Mouse (Mus musculus) hindbrain, embryonic 11.5 days (tissue): ENCODE measurements around the gene Nav3. TPM values are rescaled to one million over a fixed set of nuclear protein-coding genes. Genes with fewer than 3 reads are reported as not detected.

Source experiments
- ATAC-seq: fragments of 200-750 bp; cut with Nextera tagmentation; 2 replicates; pipeline ENCODE4 v1.8.0; 2017; ENCODE audit warnings: mild to moderate bottlenecking, moderate TSS enrichment, moderate library complexity; ENCODE audit not compliant: low FRiP score
- DNase-seq: peaks from one replicate; pipeline ENCODE4 v3.0.0-alpha.2; 2015; ENCODE audit warnings: low spot score
- H3K27ac ChIP-seq: fragments of 300-500 bp; sonication (generic); 2 replicates; pipeline ENCODE4 v1.5.1; 2014; ENCODE audit warnings: mild to moderate bottlenecking, low read depth, low read length
- H3K27me3 ChIP-seq: fragments of 300-500 bp; sonication (generic); 2 replicates; pipeline ENCODE4 v1.6.1; 2014; ENCODE audit warnings: mild to moderate bottlenecking, low read length, moderate library complexity, mixed read lengths; ENCODE audit not compliant: control insufficient read depth, insufficient read depth
- H3K36me3 ChIP-seq: fragments of 300-500 bp; sonication (generic); 2 replicates; pipeline ENCODE4 v1.6.1; 2014; ENCODE audit warnings: mild to moderate bottlenecking, low read length, moderate library complexity, mixed read lengths; ENCODE audit not compliant: control insufficient read depth, insufficient read depth
- H3K4me1 ChIP-seq: fragments of 300-500 bp; sonication (generic); replicated peaks from 2 replicates; pipeline ENCODE4 v1.6.1; 2014; ENCODE audit warnings: low read length, mixed read lengths; ENCODE audit not compliant: control insufficient read depth, insufficient read depth
- H3K4me2 ChIP-seq: fragments of 300-500 bp; sonication (generic); replicated peaks from 2 replicates; pipeline ENCODE4 v1.6.1; 2014; ENCODE audit warnings: mild to moderate bottlenecking, low read depth, low read length
- H3K4me3 ChIP-seq: fragments of 300-500 bp; sonication (generic); 2 replicates; pipeline ENCODE4 v1.5.1; 2014; ENCODE audit warnings: low read depth, low read length
- H3K9ac ChIP-seq: fragments of 300-500 bp; sonication (generic); 2 replicates; pipeline ENCODE4 v1.6.1; 2014; ENCODE audit warnings: low read depth, low read length
- H3K9me3 ChIP-seq: fragments of 300-500 bp; sonication (generic); 2 replicates; pipeline ENCODE4 v1.6.1; 2016; ENCODE audit warnings: low read length; ENCODE audit not compliant: control insufficient read depth
- WGBS: fragments of 180-500 bp; shearing (Covaris S2); extraction: QIAGEN DNeasy Blood & Tissue Kit; methylation state at CpG from one replicate; pipeline ENCODE4 v1.1.7; 2014; 5-methylcytosine and 5-hydroxymethylcytosine counted together
- polyA plus RNA-seq: library from polyadenylated mRNA; unstranded; fragments of >200 nt; fragmentation: Nextera tagmentation; extraction: Ambion mirVana; gene quantifications from 2 replicates; pipeline ENCODE4 v1.2.1, GENCODE M21; 2014

Nav3 gene
- polyA plus RNA-seq, 1 experiment from 2014 or later = 9.2 TPM

DNA sequence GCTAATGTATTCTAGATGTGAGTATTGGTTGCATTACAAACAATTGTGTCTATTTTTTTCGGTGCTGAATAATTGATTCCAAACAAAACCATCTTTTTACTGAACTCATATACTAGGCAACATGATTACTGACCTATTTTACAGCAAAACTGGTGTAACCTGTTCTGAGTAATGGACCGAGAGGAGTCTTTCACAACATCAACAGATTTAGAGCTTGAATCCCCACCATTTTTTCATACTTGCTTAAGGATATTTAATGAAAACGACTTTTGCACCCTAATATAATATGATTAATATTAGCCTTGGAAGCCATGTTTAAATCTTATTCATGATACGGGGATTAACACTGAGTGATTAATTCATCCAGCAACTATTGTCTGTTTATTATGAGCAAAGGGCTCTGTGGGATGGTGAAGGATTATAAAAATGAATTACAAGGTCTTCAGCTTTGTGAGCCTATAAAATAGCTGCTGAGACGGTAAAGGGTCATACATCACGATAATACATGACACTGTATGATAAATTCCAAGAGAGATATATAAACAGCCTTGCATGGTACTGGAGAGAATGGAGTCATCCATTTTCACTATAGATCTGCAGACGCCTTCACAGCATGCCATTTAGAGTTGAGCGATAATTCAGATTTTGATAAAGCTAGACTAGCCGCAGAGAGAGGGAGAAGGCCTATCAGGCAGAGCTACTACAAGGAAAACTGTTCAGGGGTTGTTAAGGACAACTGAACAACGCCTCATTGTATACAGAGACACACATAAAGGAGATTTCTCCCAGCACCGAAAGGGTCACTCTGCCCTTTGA, 567.4 kb downstream of the Nav3 start:
- Histone ChIP-seq H3K9me3 (no peaks in the 10 kb centered on the region), H3K27me3 (no peaks in the 10 kb centered on the region), H3K4me2 (no peak overlapping the region), H3K4me3 (no peak overlapping the region), H3K4me1 (no peaks in the 10 kb centered on the region), H3K27ac (no peak overlapping the region), H3K9ac (no peak overlapping the region), H3K36me3 (no peaks in the 10 kb centered on the region)
- ATAC-seq (peak; percentile 52), DNase-seq (no peak)
- WGBS = 71% methylated on average over 11 of the region's 11 CpGs

DNA sequence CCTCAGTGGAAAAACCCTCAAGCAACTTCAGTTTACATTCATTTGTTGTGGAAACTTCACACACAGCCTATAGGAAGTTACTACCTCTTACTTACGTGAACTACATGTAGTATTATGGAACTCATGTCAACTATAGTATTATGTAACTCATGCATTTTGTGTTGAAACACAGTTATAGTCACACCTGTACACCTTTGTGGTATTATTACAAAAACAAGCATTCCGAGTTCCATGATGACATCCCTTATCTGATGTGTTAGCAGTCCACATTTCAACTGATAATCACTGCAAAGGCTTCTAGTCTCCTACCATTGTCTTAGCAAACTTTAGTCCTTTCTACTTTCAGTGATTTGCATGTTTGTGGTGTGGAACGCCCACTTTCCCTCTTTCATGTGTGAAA, 568.8 kb downstream of the Nav3 start:
- no peak for DNase-seq
- Histone ChIP-seq H3K27ac (no peak overlapping the region), H3K9me3 (no peaks in the 10 kb centered on the region), H3K4me1 (no peaks in the 10 kb centered on the region), H3K4me3 (no peak overlapping the region), H3K9ac (no peak overlapping the region), H3K27me3 (no peaks in the 10 kb centered on the region), H3K36me3 (no peaks in the 10 kb centered on the region), H3K4me2 (no peak overlapping the region)
- ATAC-seq = no peak
- WGBS = 86% methylated on average over 3 of the region's 3 CpGs

DNA sequence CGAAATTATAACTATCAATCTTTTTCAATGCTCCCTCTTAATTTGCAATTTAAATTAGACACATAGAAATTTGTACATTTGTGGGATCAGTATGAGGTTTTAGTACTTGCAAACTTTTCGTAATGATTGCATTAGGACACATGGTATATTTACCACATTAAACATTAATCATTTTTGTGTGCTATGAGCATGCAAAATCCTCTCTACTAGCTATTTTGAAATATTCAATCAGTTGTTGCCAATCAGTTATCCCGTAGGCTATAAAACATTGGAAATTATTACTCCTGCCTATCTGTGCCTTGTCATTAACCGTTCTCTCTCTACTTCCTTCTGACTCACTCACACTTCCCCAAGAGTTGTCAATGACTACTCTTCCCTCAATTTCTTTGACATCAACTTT, 579.9 kb downstream of the Nav3 start:
- DNase-seq (no peak), ATAC-seq (no peak)
- Histone ChIP-seq H3K4me1 (no peaks in the 10 kb centered on the region), H3K36me3 (no peaks in the 10 kb centered on the region), H3K4me2 (no peak overlapping the region), H3K9me3 (no peaks in the 10 kb centered on the region), H3K27me3 (no peaks in the 10 kb centered on the region), H3K4me3 (no peak overlapping the region), H3K27ac (no peak overlapping the region), H3K9ac (no peak overlapping the region)
- 89% methylated on average over 4 of the region's 4 CpGs for WGBS

DNA sequence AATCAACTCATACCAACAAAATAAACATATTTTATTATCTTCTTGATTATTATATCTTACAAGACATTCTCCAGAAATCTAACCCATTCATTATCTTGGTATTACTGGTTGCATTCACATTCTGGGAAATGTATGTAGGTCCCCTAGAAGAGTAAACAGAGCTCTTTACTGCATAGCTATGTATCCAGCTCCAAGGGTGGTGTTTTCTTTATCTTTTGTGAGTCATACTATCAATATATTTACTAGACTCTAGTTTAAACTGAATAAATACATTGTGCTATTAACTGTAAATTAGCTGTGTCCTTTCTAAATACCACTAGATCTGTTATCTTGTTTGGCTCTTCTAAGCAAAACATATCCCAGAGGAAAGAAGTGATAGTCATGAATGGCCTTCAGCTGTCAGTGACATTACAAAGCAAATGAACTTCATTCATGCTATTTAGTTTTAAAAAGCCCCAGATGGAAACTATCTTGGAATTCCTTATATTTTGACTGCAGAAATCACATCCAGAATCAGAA, 580.6 kb downstream of the Nav3 start:
- ATAC-seq = no peak
- H3K9ac ChIP-seq = no peak overlapping the region
- no peaks in the 10 kb centered on the region for H3K27me3 ChIP-seq
- H3K4me2 ChIP-seq = no peak overlapping the region
- no peak overlapping the region for H3K4me3 ChIP-seq
- DNase-seq = no peak
- no peaks in the 10 kb centered on the region for H3K4me1 ChIP-seq
- H3K27ac ChIP-seq = no peak overlapping the region
- no peaks in the 10 kb centered on the region for H3K36me3 ChIP-seq
- H3K9me3 ChIP-seq = no peaks in the 10 kb centered on the region

DNA sequence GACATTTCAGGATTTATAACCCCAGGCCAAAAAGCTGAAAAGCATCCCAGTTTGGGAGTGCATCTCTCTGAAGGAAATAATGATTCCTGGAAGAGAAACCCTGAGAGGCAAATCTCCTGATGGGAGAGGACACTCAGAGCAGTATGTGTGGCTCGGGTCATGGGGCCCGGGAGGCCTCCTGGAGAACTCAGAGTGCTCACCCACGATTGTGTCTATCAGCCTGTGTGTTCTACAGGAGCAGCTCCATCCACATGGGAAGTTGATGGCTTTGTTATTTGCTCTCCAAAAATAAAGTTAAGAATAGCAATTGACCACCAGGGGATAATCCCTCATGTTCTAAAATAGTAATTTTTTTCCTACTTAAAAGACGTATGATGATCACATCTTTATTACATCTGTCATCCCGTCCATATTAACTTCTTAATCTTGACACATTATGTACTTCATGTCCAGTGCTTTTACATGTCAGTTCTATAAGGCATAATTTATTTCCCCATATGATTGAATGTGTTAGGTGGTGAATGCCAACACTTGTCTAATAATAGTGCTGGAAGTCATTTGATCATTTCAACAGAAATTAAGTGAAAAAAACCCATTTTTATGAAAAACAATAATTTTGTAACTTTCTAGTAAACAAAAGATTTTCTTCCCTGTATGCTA, 581.2 kb downstream of the Nav3 start:
- H3K4me3 ChIP-seq = no peak overlapping the region
- no peaks in the 10 kb centered on the region for H3K9me3 ChIP-seq
- ATAC-seq (no peak), DNase-seq (no peak)
- H3K4me2 ChIP-seq = no peak overlapping the region
- no peak overlapping the region for H3K9ac ChIP-seq
- no peaks in the 10 kb centered on the region for H3K4me1 ChIP-seq
- 67% methylated on average over 5 of the region's 5 CpGs for WGBS
- no peaks in the 10 kb centered on the region for H3K36me3 ChIP-seq
- H3K27me3 ChIP-seq = no peaks in the 10 kb centered on the region
- no peak overlapping the region for H3K27ac ChIP-seq

DNA sequence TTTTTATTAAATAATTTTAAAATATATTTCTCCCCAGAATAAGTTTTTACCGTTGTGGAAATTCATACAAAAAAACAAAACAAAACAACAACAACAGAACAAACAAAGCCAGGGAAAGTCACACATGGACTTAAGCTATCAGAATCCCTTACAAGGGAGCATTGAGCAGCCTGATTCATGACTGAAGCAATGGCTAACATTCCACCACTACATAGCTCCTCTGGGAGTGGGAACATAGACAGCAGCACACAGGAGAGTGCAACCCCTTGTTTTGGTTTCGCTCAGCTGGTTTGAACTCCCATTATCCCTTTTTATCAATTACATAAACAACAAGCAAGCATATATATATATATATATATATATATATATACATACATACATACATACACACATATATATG, 589.9 kb downstream of the Nav3 start:
- Histone ChIP-seq H3K27me3 (no peaks in the 10 kb centered on the region), H3K4me2 (no peak overlapping the region), H3K36me3 (no peaks in the 10 kb centered on the region), H3K9me3 (no peaks in the 10 kb centered on the region), H3K9ac (no peak overlapping the region), H3K4me3 (no peak overlapping the region), H3K4me1 (no peaks in the 10 kb centered on the region), H3K27ac (no peak overlapping the region)
- 87% methylated on average over 2 of the region's 2 CpGs for WGBS
- DNase-seq = no peak
- ATAC-seq = no peak

DNA sequence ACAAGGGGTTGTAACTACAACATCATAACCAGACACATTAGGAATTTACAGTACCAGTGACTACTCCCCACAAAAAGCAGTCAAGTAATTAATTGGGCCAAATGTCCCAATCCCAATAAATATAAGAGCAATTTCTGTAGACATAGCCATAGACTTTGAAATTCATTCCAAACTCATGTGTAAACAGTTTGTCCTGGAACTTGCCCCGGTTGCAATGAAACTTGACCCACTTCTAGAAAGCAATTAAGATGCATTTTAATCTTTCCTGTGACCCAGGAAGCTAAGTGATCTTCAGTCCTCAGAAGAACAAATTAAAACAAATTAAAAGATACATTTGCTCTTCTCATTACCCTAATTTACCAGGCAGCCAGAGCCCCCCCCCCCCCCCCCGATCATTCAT, 590.6 kb downstream of the Nav3 start:
- Histone ChIP-seq H3K27me3 (no peaks in the 10 kb centered on the region), H3K9me3 (no peaks in the 10 kb centered on the region), H3K4me3 (no peak overlapping the region), H3K27ac (no peak overlapping the region), H3K4me2 (no peak overlapping the region), H3K9ac (no peak overlapping the region), H3K36me3 (no peaks in the 10 kb centered on the region), H3K4me1 (no peaks in the 10 kb centered on the region)
- no peak for ATAC-seq
- no peak for DNase-seq
- 50% methylated on average over 1 of the region's 2 CpGs for WGBS

DNA sequence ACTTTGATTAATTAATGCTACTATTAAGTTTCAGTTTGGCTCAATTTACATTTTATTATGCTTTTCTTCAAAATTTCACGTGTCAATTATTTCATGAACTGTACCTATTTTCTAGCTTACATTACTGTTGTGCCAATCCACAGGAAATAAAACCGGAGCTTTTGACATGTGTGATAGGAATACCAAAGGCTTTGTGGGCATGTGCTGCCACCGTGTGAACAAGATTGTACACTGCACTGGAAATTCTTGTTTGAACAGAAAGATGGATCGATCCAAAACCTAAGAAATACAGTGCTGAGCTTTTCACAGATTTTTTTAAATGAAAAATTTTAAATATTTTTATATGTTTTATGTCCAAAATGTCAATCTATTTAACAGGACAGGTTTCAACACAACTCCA, 591.3 kb downstream of the Nav3 start:
- 23% methylated on average over 4 of the region's 4 CpGs for WGBS
- Histone ChIP-seq H3K27ac (no peak overlapping the region), H3K9me3 (no peaks in the 10 kb centered on the region), H3K27me3 (no peaks in the 10 kb centered on the region), H3K4me3 (no peak overlapping the region), H3K9ac (no peak overlapping the region), H3K36me3 (no peaks in the 10 kb centered on the region), H3K4me2 (no peak overlapping the region), H3K4me1 (no peaks in the 10 kb centered on the region)
- ATAC-seq = peak; percentile 52; the same call in 1 of the 2 replicates
- peak; percentile 67 for DNase-seq

DNA sequence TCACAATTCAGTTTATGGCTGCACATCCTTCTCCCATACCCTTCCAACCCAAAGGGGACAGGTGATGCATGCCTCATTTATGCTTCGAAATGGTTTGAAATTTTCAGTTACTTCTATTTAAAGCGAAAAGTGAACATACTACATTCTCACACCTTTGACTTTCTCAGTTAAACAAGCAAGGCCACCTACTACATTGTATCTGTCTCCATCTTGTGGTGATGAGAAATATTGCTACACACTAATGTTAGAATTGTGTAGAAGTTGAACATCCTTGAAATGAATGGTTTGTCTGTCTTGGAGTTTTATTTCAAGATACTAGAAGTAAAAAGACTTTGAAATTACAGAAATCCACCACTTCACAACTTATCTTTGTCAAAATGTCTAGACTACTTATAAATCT, 594.7 kb downstream of the Nav3 start:
- no peaks in the 10 kb centered on the region for H3K4me1 ChIP-seq
- no peak overlapping the region for H3K4me3 ChIP-seq
- WGBS = 69% methylated on average over 2 of the region's 2 CpGs
- H3K27me3 ChIP-seq = no peaks in the 10 kb centered on the region
- H3K36me3 ChIP-seq = no peaks in the 10 kb centered on the region
- DNase-seq (peak; percentile 37), ATAC-seq (peak; percentile 31; the same call in 1 of the 2 replicates)
- no peaks in the 10 kb centered on the region for H3K9me3 ChIP-seq
- no peak overlapping the region for H3K9ac ChIP-seq
- no peak overlapping the region for H3K27ac ChIP-seq
- H3K4me2 ChIP-seq = no peak overlapping the region
